Mouse (Mus musculus) myocyte (in vitro differentiated cells): ENCODE measurements at regions not wholly inside any gene's neighbourhood (a gene's known extent, or its start where the extent isn't known, plus 50 kb on each side); places are given as distances from the start of the nearest gene placed in this dataset.

Experiments
- MAX ChIP-seq: IDR thresholded peaks from one replicate; pipeline ENCODE4 v1.6.1; 2011; ENCODE audit warnings: low read depth, mild to moderate bottlenecking, control low read depth
- POLR2A ChIP-seq: IDR thresholded peaks from one replicate; pipeline ENCODE4 v1.6.1; 2011; ENCODE audit warnings: low read depth, mild to moderate bottlenecking, control low read depth, moderate library complexity; ENCODE audit not compliant: insufficient read length
- TCF12 ChIP-seq: IDR thresholded peaks from one replicate; pipeline ENCODE4 v1.6.1; 2011; ENCODE audit warnings: mild to moderate bottlenecking, control low read depth; ENCODE audit not compliant: poor library complexity, insufficient read depth, severe bottlenecking
- USF1 ChIP-seq: IDR thresholded peaks from one replicate; pipeline ENCODE4 v1.6.1; 2011; ENCODE audit warnings: low read depth, mild to moderate bottlenecking, control low read depth, moderate library complexity

GRCm38 (mm10) chr13:97312420-97313370 lies 71.8 kb downstream of the Enc1 start:
- TF ChIP-seq MAX (no peak), POLR2A (no peak), TCF12 (no peak), USF1 (no peak)
